Comparison of ENCODE assay signal across 2 mouse cellular contexts in genomic region chr11:87449847-87450246, GRCm38 (mm10). TPM values are rescaled to one million over a fixed set of nuclear protein-coding genes. Genes with fewer than 3 reads are reported as not detected.
"Had no signal": no experiment of that assay in that cellular context is flagged by ENCODE, and none has a peak within 500 bp of the region (broad histone marks: within the 10 kb centered on the region; RNA-seq: fewer than 3 reads in every experiment).

No protein-coding gene starts in this region.

RNA-seq across cellular contexts. Expression of gene Tex14, which starts 45.0 kb away (rescaled TPM):
- polyA plus RNA-seq: liver, postnatal 0 days; midbrain, embryonic 10.5 days had no signal
